Mouse (Mus musculus): Measurements from ENCODE around the gene Fam117a. TPM values are rescaled to one million over a fixed set of nuclear protein-coding genes. Genes with fewer than 3 reads are reported as not detected.

Gene Fam117a
- polyA plus RNA-seq, 1 experiment from 2014 or later, result 5.5 TPM

DNA sequence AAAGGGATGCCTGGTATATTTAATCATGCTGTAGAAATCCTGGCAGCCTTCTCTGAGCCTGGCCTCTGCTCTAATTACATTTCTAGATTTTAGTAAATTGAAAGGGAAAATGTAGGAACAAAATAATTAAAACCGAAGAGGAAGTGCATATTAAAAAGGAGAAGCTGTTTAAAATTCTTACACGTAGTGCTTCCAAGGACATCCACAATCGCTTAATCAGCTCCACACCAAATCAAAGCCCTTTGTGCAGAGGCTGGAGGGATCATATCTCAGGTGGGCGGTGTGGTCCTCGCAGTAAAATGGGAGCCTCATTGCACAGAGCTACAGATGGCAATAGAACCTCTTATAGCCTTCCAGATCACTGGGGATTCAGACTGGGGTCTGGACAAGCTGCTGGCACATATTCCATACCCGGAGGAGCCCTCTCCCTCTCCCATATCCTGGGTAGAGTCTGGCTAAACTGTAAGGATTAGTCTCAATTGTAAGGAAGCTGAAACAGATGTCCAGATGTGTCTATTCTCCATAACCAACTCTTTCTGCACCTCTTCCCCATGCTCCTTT, 74.7 kb downstream of the Fam117a start:
- H3K9me3 ChIP-seq (ENCODE audit: control insufficient read depth), result no peaks in the 10 kb centered on the region
- no peaks in the 10 kb centered on the region for H3K36me3 ChIP-seq (ENCODE audit: control insufficient read depth, insufficient read depth)
- WGBS, result 66% methylated on average over 6 of the region's 6 CpGs
- H3K4me2 ChIP-seq (replicated peaks; ENCODE audit: low read depth), result no peak overlapping the region
- no peak overlapping the region for H3K27ac ChIP-seq (ENCODE audit: low read depth, low read length)
- H3K4me1 ChIP-seq (replicated peaks; ENCODE audit: control insufficient read depth, insufficient read depth, low read length), result peaks cover 8% of the 10 kb centered on the region; the same call in 1 of the 2 replicates
- H3K9ac ChIP-seq (ENCODE audit: low read depth, low read length), result no peak overlapping the region
- H3K27me3 ChIP-seq (replicated peaks; ENCODE audit: control insufficient read depth, insufficient read depth, low read length), result no peaks in the 10 kb centered on the region; the same call in 1 of the 2 replicates
- H3K4me3 ChIP-seq (ENCODE audit: low read depth, low read length), result no peak overlapping the region
- TF ChIP-seq CTCF (IDR thresholded peaks at IDR 0.05; ENCODE audit: low read depth), result no peak
- ATAC-seq, result no peak

- H3K9ac ChIP-seq (ENCODE audit: low read depth, low read length), result no peak overlapping the region
- H3K4me3 ChIP-seq (ENCODE audit: low read depth, low read length), result no peak overlapping the region
- H3K36me3 ChIP-seq (ENCODE audit: control insufficient read depth, insufficient read depth), result no peaks in the 10 kb centered on the region
- 84% methylated on average over 3 of the region's 3 CpGs for WGBS
- no peak for TF ChIP-seq CTCF (IDR thresholded peaks at IDR 0.05; ENCODE audit: low read depth)
- peaks cover 8% of the 10 kb centered on the region; the same call in 1 of the 2 replicates for H3K4me1 ChIP-seq (replicated peaks; ENCODE audit: control insufficient read depth, insufficient read depth, low read length)
- no peak for ATAC-seq
- no peak overlapping the region for H3K4me2 ChIP-seq (replicated peaks; ENCODE audit: low read depth)
- H3K9me3 ChIP-seq (ENCODE audit: control insufficient read depth), result no peaks in the 10 kb centered on the region
- no peak overlapping the region for H3K27ac ChIP-seq (ENCODE audit: low read depth, low read length)
- no peaks in the 10 kb centered on the region; the same call in 1 of the 2 replicates for H3K27me3 ChIP-seq (replicated peaks; ENCODE audit: control insufficient read depth, insufficient read depth, low read length)
These were observed 75.8 kb downstream of the Fam117a start for GRCm38 (mm10) chr11:95412615-95413014.

DNA sequence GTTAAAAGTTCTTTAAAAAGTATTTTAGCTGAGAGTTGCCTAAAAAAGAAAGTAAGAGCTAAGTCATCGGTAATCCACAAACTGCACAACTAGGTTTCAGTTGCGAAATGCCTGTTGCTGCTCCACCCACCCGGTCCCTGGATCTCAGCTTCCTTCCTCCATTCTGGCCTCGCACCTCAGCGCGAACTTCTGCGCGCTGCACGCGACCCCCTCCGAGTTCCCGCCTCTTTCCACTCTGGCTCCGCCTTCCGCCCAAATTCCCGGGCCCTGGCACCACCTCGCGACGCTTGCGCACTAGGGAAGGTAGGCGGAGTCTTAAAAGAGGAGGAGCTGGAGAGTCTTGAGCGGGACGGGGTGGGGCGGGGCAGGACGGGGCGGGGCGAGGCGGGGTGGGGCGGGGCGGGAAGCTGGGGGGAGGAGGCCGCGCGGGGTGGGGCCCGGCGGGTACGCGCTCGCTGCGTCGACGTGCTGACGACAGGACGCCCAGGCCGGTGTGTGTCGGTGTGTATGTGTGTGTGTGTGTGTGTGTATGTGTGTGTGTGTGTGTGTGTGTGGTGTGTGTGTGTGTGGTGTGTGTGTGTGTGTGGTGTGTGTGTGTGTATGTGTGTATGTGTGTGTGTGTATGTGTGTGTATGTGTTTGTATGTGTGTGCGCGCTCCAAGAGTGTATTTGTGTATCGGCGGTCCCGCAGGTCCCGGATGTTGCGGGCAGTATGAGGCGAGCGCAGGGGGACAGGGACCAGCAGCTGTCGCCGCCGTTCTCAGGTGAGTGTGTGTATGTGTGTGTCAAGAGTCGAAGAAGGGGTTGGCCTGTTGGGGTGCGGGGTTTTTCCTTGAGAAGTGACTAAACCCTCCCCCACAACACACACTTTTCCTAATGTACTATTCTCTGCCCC, 77.1 kb downstream of the Fam117a start, which contains the start of gene Spop:
Spop (plus strand) TSS at position 440 of the 895 bp plus-strand sequence.
- H3K27ac ChIP-seq (ENCODE audit: low read depth, low read length), result peak within 1 kb of the TSS; percentile 81
- ATAC-seq, result peak; percentile 92
- under 1% methylated on average over 52 of the region's 58 CpGs for WGBS
- no peak for TF ChIP-seq CTCF (IDR thresholded peaks at IDR 0.05; ENCODE audit: low read depth)
- peaks cover 8% of the 10 kb centered on the region; the same call in 1 of the 2 replicates for H3K4me1 ChIP-seq (replicated peaks; ENCODE audit: control insufficient read depth, insufficient read depth, low read length)
- no peaks in the 10 kb centered on the region for H3K36me3 ChIP-seq (ENCODE audit: control insufficient read depth, insufficient read depth)
- H3K9me3 ChIP-seq (ENCODE audit: control insufficient read depth), result no peaks in the 10 kb centered on the region
- H3K4me3 ChIP-seq (ENCODE audit: low read depth, low read length), result peak within 1 kb of the TSS; percentile 57
- H3K9ac ChIP-seq (ENCODE audit: low read depth, low read length), result peak within 1 kb of the TSS; percentile 17
- H3K27me3 ChIP-seq (replicated peaks; ENCODE audit: control insufficient read depth, insufficient read depth, low read length), result no peaks in the 10 kb centered on the region; the same call in 1 of the 2 replicates
- peak within 1 kb of the TSS; percentile 79 for H3K4me2 ChIP-seq (replicated peaks; ENCODE audit: low read depth)

DNA sequence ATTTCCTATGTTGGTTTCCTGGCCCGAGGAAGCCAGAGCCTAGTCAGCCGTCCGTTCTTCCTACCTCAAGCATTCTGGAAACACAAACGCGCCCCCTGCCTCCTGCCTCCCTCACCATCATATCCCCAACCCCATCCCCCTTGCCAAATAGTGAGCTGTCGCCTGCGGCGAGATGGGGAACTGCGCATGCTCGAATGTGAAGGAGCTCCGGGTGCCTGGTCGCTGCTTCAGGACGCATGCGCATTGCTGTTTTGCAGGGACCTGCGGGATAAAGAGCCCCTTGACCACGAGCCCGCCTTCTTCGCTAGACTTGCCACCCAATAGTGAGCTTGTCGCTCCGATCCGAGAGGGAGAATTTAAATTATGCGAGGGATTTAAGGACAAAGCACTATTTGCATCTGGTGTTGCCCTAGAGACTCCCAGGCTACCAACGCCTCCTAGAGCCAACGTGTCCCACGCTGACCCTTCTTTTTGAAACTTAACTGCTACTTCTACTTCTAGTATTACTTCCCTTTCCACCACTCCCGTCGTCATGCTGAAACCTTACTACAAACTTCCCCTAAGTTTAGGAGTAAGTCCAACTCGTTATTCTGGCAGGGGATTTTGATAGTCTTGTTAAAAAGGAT, 77.8 kb downstream of the Fam117a start:
- H3K27me3 ChIP-seq (replicated peaks; ENCODE audit: control insufficient read depth, insufficient read depth, low read length), result no peaks in the 10 kb centered on the region; the same call in 1 of the 2 replicates
- H3K4me3 ChIP-seq (ENCODE audit: low read depth, low read length), result peak overlapping the region; percentile 57
- WGBS, result under 1% methylated on average over 28 of the region's 28 CpGs
- peak; percentile 67 for TF ChIP-seq CTCF (IDR thresholded peaks at IDR 0.05; ENCODE audit: low read depth)
- ATAC-seq, result peak; percentile 72
- H3K9me3 ChIP-seq (ENCODE audit: control insufficient read depth), result no peaks in the 10 kb centered on the region
- H3K9ac ChIP-seq (ENCODE audit: low read depth, low read length), result peak overlapping the region; percentile 17
- no peaks in the 10 kb centered on the region for H3K36me3 ChIP-seq (ENCODE audit: control insufficient read depth, insufficient read depth)
- peak overlapping the region; percentile 79 for H3K4me2 ChIP-seq (replicated peaks; ENCODE audit: low read depth)
- H3K27ac ChIP-seq (ENCODE audit: low read depth, low read length), result peak overlapping the region; percentile 81
- H3K4me1 ChIP-seq (replicated peaks; ENCODE audit: control insufficient read depth, insufficient read depth, low read length), result peaks cover 8% of the 10 kb centered on the region; the same call in 1 of the 2 replicates

- H3K4me2 ChIP-seq (replicated peaks; ENCODE audit: low read depth), result peak overlapping the region; percentile 79; the same call in 1 of the 2 replicates
- H3K9me3 ChIP-seq (ENCODE audit: control insufficient read depth), result no peaks in the 10 kb centered on the region
- H3K27ac ChIP-seq (ENCODE audit: low read depth, low read length), result no peak overlapping the region
- peaks cover 8% of the 10 kb centered on the region; the same call in 1 of the 2 replicates for H3K4me1 ChIP-seq (replicated peaks; ENCODE audit: control insufficient read depth, insufficient read depth, low read length)
- no peaks in the 10 kb centered on the region for H3K36me3 ChIP-seq (ENCODE audit: control insufficient read depth, insufficient read depth)
- no peak for ATAC-seq
- no peak for TF ChIP-seq CTCF (IDR thresholded peaks at IDR 0.05; ENCODE audit: low read depth)
- no peak overlapping the region for H3K9ac ChIP-seq (ENCODE audit: low read depth, low read length)
- H3K4me3 ChIP-seq (ENCODE audit: low read depth, low read length), result no peak overlapping the region
- no peaks in the 10 kb centered on the region for H3K27me3 ChIP-seq (replicated peaks; ENCODE audit: control insufficient read depth, insufficient read depth, low read length)
These were observed 79.1 kb downstream of the Fam117a start for GRCm38 (mm10) chr11:95415931-95416330.

- no peak overlapping the region for H3K27ac ChIP-seq (ENCODE audit: low read depth, low read length)
- peaks cover 8% of the 10 kb centered on the region; the same call in 1 of the 2 replicates for H3K4me1 ChIP-seq (replicated peaks; ENCODE audit: control insufficient read depth, insufficient read depth, low read length)
- no peak overlapping the region for H3K9ac ChIP-seq (ENCODE audit: low read depth, low read length)
- ATAC-seq, result no peak
- H3K4me3 ChIP-seq (ENCODE audit: low read depth, low read length), result no peak overlapping the region
- 91% methylated on average over 5 of the region's 5 CpGs for WGBS
- H3K4me2 ChIP-seq (replicated peaks; ENCODE audit: low read depth), result no peak overlapping the region
- TF ChIP-seq CTCF (IDR thresholded peaks at IDR 0.05; ENCODE audit: low read depth), result no peak
- H3K9me3 ChIP-seq (ENCODE audit: control insufficient read depth), result no peaks in the 10 kb centered on the region
- H3K27me3 ChIP-seq (replicated peaks; ENCODE audit: control insufficient read depth, insufficient read depth, low read length), result no peaks in the 10 kb centered on the region
- H3K36me3 ChIP-seq (ENCODE audit: control insufficient read depth, insufficient read depth), result no peaks in the 10 kb centered on the region
These were observed 80.5 kb downstream of the Fam117a start for GRCm38 (mm10) chr11:95417341-95417740.

Data from intestine, postnatal 0 days (tissue).